Mouse (Mus musculus) embryonic fibroblast, embryonic 13.5 days (primary cell): ENCODE measurements around the gene Apex1. TPM values are rescaled to one million over a fixed set of nuclear protein-coding genes. Genes with fewer than 3 reads are reported as not detected.
A peak's percentile ranks its signal among the peaks of the same experiment; 100 is the strongest.

ENCODE experiments used
- H3K27ac ChIP-seq: 2 replicates; pipeline ENCODE4 v1.5.1; 2012; ENCODE audit warnings: low read length, control low read depth, inconsistent platforms; ENCODE audit not compliant: insufficient read depth
- H3K4me1 ChIP-seq: 2 replicates; pipeline ENCODE4 v1.6.1; 2011; ENCODE audit warnings: low read length; ENCODE audit not compliant: control insufficient read depth, insufficient read depth
- H3K4me3 ChIP-seq: 2 replicates; pipeline ENCODE4 v1.5.1; 2011; ENCODE audit warnings: mild to moderate bottlenecking, control low read depth, low read length; ENCODE audit not compliant: insufficient read depth
- CTCF ChIP-seq: IDR thresholded peaks from 2 replicates; pipeline ENCODE4 v1.5.1; 2011; ENCODE audit warnings: mild to moderate bottlenecking, control low read depth, low read length, moderate library complexity, borderline replicate concordance; ENCODE audit not compliant: insufficient read depth
- POLR2A ChIP-seq: IDR thresholded peaks from 2 replicates; pipeline ENCODE4 v1.6.1; 2011; ENCODE audit warnings: low read depth, mild to moderate bottlenecking, control low read depth, low read length, moderate library complexity
- polyA plus RNA-seq: library from polyadenylated mRNA; stranded (reverse); fragments of >200 nt; gene quantifications from 2 replicates; pipeline ENCODE4 v1.2.4, GENCODE M21; 2011; ENCODE audit warnings: low read depth; ENCODE audit not compliant: missing spikeins, insufficient read length

The Apex1 gene
- polyA plus RNA-seq, 1 experiment = 68.1 TPM

GRCm38 (mm10) chr14:50925111-50925920, 548 bp downstream of the Apex1 start:
- TF ChIP-seq POLR2A (no peak), CTCF (no peak)
- Histone ChIP-seq H3K27ac (peak overlapping the region; percentile 85), H3K4me3 (peak overlapping the region; percentile 45), H3K4me1 (peaks cover 4% of the 10 kb centered on the region; the same call in 1 of the 2 replicates)

- Histone ChIP-seq H3K4me3 (no peak overlapping the region), H3K27ac (no peak overlapping the region), H3K4me1 (peaks cover 7% of the 10 kb centered on the region)
- TF ChIP-seq CTCF = no peak
- TF ChIP-seq POLR2A = peak; percentile 16; the same call in 1 of the 2 replicates
These were observed 2.6 kb downstream of the Apex1 start for GRCm38 (mm10) chr14:50927366-50927765.

- no peak for TF ChIP-seq POLR2A
- TF ChIP-seq CTCF = no peak
- peaks cover 7% of the 10 kb centered on the region for H3K4me1 ChIP-seq
- peak overlapping the region; percentile 96 for H3K4me3 ChIP-seq
- H3K27ac ChIP-seq = 0 out of 2 replicates have a peak overlapping the region, but pooled peaks have one; percentile 9
These were observed 5.2 kb downstream of the Apex1 start for GRCm38 (mm10) chr14:50929951-50930350.

DNA sequence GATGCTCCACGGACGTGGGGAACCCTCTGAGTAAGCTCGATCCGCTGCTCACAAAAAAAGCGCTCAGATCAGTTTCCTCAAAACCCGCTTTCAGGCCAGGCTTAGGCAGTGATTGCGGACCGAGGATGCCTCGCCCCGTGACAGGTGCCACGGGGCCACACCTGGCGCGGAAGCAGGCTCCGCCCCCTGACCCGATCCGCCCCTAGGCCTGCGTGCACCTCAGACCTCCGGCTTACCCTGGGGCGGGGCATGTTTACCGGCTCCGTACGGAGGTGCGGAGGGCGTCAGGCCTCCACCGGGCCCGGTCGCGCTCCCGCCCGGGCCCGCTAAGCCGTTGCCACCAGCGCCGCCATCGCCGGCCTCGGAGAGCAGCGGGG, 5.6 kb downstream of the Apex1 start:
- Histone ChIP-seq H3K27ac (peak overlapping the region; percentile 9; the same call in 1 of the 2 replicates), H3K4me1 (peaks cover 7% of the 10 kb centered on the region), H3K4me3 (peak overlapping the region; percentile 96)
- no peak for TF ChIP-seq POLR2A

- Histone ChIP-seq H3K4me1 (peaks cover 7% of the 10 kb centered on the region), H3K27ac (peak within 1 kb of the TSS; percentile 85), H3K4me3 (peak within 1 kb of the TSS; percentile 96)
- TF ChIP-seq POLR2A (peak; percentile 77), CTCF (no peak)
These were observed 6.2 kb downstream of the Apex1 start, which contains the start of the genes Pip4p1 and Pnp for GRCm38 (mm10) chr14:50930754-50931492. TSS of gene Pip4p1 (minus strand) at chr14:50930856. TSS of gene Pnp (plus strand) at chr14:50931082.

- peak; percentile 10; the same call in 1 of the 2 replicates for TF ChIP-seq POLR2A
- no peak for TF ChIP-seq CTCF
- peak overlapping the region; percentile 41 for H3K4me3 ChIP-seq
- peaks cover 7% of the 10 kb centered on the region for H3K4me1 ChIP-seq
These were observed 6.8 kb downstream of the Apex1 start for GRCm38 (mm10) chr14:50931493-50932020.

DNA sequence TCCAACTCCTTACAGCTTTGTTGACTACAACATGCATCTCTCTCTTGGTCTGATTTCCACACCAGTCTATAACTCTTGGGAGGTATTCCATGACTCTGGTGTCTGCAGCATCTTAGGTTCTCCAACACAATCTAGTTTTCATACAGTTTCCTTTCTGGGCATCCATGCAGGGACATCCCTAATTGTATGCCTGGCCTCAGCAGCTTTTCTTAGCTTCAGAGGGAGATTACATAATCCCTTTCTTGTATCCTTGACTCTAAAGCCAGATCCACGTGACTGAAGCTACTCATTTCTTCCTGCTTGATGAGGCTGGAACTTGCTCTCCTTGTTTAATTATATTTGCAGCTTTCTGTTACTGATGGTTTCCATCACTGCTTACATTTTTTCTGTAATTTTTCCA, 11.9 kb downstream of the Apex1 start:
- no peak for TF ChIP-seq POLR2A
- TF ChIP-seq CTCF = no peak

More at GRCm38 (mm10) chr14:50931493-50932020, 6.8 kb downstream of the Apex1 start:
- H3K27ac ChIP-seq = peak overlapping the region; percentile 85

GRCm38 (mm10) chr14:50938119-50938908, 13.5 kb downstream of the Apex1 start:
- Histone ChIP-seq H3K4me1 (no peaks in the 10 kb centered on the region; the same call in 1 of the 2 replicates), H3K4me3 (no peak overlapping the region), H3K27ac (no peak overlapping the region)
- TF ChIP-seq CTCF (no peak), POLR2A (no peak)

More for the DNA sequence above, 11.9 kb downstream of the Apex1 start:
- H3K4me1 ChIP-seq = peaks cover 1% of the 10 kb centered on the region
- no peak overlapping the region for H3K4me3 ChIP-seq
- H3K27ac ChIP-seq = no peak overlapping the region

DNA sequence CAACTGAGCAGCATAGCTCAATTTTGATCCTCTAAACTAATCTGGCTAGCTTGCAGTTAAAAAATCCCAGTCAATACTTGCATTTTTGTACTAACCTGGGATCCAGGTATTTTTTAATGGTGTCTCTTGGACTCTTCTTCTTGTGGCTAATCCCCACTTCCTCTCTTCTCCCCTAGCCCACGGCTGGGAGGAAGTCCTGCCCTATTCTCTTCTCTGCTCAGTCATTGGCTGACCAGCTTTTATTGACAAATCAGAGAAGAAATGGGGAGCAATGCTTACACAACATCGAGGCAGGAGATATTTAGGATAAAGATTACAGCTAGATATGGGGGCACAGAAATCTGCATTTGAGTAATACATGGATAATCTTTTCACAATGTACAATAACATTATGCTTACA, 14.2 kb downstream of the Apex1 start:
- Histone ChIP-seq H3K4me1 (no peaks in the 10 kb centered on the region), H3K27ac (no peak overlapping the region), H3K4me3 (no peak overlapping the region)
- TF ChIP-seq POLR2A (no peak), CTCF (no peak)
